Mouse (Mus musculus): ENCODE data around the gene Gstt2. TPM values are rescaled to one million over a fixed set of nuclear protein-coding genes. Genes with fewer than 3 reads are reported as not detected.

Gene Gstt2
- total and polyA plus RNA-seq, 2 experiments = 308 to 830 TPM

- H3K36me3 ChIP-seq (ENCODE audit: control insufficient read depth, insufficient read depth, low read length) = no peaks in the 10 kb centered on the region
- no peak overlapping the region for H3K9ac ChIP-seq (ENCODE audit: low read depth, low read length)
- H3K4me3 ChIP-seq (ENCODE audit: insufficient read depth, low read depth, low read length) = no peak overlapping the region
- peak overlapping the region; percentile 47 for H3K27ac ChIP-seq (replicated peaks; ENCODE audit: insufficient read depth, low read depth, low read length)
- peaks cover 13% of the 10 kb centered on the region; the same call in 1 of the 2 replicates for H3K4me1 ChIP-seq (ENCODE audit: control insufficient read depth, insufficient read depth, low read length)
- no peak for TF ChIP-seq CTCF (IDR thresholded peaks at IDR 0.05; ENCODE audit: low read depth, low read length)
- no peak for TF ChIP-seq POLR2A (IDR thresholded peaks at IDR 0.05; ENCODE audit: extremely low read depth, insufficient read depth, low read length)
- H3K27me3 ChIP-seq (ENCODE audit: control insufficient read depth, insufficient read depth, low read length) = no peaks in the 10 kb centered on the region
- no peaks in the 10 kb centered on the region for H3K79me2 ChIP-seq (ENCODE audit: control insufficient read depth, insufficient read depth, low read length)
- peak; percentile 90 for DNase-seq (ENCODE audit: extremely low read depth, low read depth, low spot score)
Measured at GRCm38 (mm10) chr10:75828500-75828931, 8.7 kb downstream of the Gstt2 start.

- no peak overlapping the region for H3K27ac ChIP-seq (replicated peaks; ENCODE audit: insufficient read depth, low read depth, low read length)
- no peak overlapping the region for H3K9ac ChIP-seq (ENCODE audit: low read depth, low read length)
- no peaks in the 10 kb centered on the region for H3K79me2 ChIP-seq (ENCODE audit: control insufficient read depth, insufficient read depth, low read length)
- H3K4me3 ChIP-seq (ENCODE audit: insufficient read depth, low read depth, low read length) = no peak overlapping the region
- 94% methylated on average over 4 of the region's 4 CpGs for WGBS
- peak; percentile 23 for DNase-seq (ENCODE audit: extremely low read depth, low read depth, low spot score)
- no peaks in the 10 kb centered on the region for H3K27me3 ChIP-seq (ENCODE audit: control insufficient read depth, insufficient read depth, low read length)
- H3K36me3 ChIP-seq (ENCODE audit: control insufficient read depth, insufficient read depth, low read length) = no peaks in the 10 kb centered on the region
- peaks cover 12% of the 10 kb centered on the region; the same call in 1 of the 2 replicates for H3K4me1 ChIP-seq (ENCODE audit: control insufficient read depth, insufficient read depth, low read length)
- TF ChIP-seq POLR2A (IDR thresholded peaks at IDR 0.05; ENCODE audit: extremely low read depth, insufficient read depth, low read length) (no peak), CTCF (IDR thresholded peaks at IDR 0.05; ENCODE audit: low read depth, low read length) (no peak)
Measured at GRCm38 (mm10) chr10:75827668-75828360, 9.4 kb downstream of the Gstt2 start.

- 86% methylated on average over 4 of the region's 4 CpGs for WGBS
- Histone ChIP-seq H3K27ac (replicated peaks; ENCODE audit: insufficient read depth, low read depth, low read length) (no peak overlapping the region), H3K27me3 (ENCODE audit: control insufficient read depth, insufficient read depth, low read length) (no peaks in the 10 kb centered on the region), H3K4me3 (ENCODE audit: insufficient read depth, low read depth, low read length) (no peak overlapping the region), H3K4me1 (ENCODE audit: control insufficient read depth, insufficient read depth, low read length) (peaks cover 7% of the 10 kb centered on the region; the same call in 1 of the 2 replicates), H3K79me2 (ENCODE audit: control insufficient read depth, insufficient read depth, low read length) (no peaks in the 10 kb centered on the region), H3K36me3 (ENCODE audit: control insufficient read depth, insufficient read depth, low read length) (no peaks in the 10 kb centered on the region), H3K9ac (ENCODE audit: low read depth, low read length) (no peak overlapping the region)
- TF ChIP-seq CTCF (IDR thresholded peaks at IDR 0.05; ENCODE audit: low read depth, low read length) (no peak), POLR2A (IDR thresholded peaks at IDR 0.05; ENCODE audit: extremely low read depth, insufficient read depth, low read length) (no peak)
- no peak for DNase-seq (ENCODE audit: extremely low read depth, low read depth, low spot score)
Measured at GRCm38 (mm10) chr10:75824530-75824929, 12.7 kb downstream of the Gstt2 start.

- TF ChIP-seq CTCF (IDR thresholded peaks at IDR 0.05; ENCODE audit: low read depth, low read length) (no peak), POLR2A (IDR thresholded peaks at IDR 0.05; ENCODE audit: extremely low read depth, insufficient read depth, low read length) (no peak)
- 89% methylated on average over 1 of the region's 1 CpGs for WGBS
- no peaks in the 10 kb centered on the region for H3K79me2 ChIP-seq (ENCODE audit: control insufficient read depth, insufficient read depth, low read length)
- no peak overlapping the region for H3K9ac ChIP-seq (ENCODE audit: low read depth, low read length)
- no peak overlapping the region for H3K4me3 ChIP-seq (ENCODE audit: insufficient read depth, low read depth, low read length)
- peaks cover 7% of the 10 kb centered on the region; the same call in 1 of the 2 replicates for H3K4me1 ChIP-seq (ENCODE audit: control insufficient read depth, insufficient read depth, low read length)
- H3K27me3 ChIP-seq (ENCODE audit: control insufficient read depth, insufficient read depth, low read length) = no peaks in the 10 kb centered on the region
- H3K36me3 ChIP-seq (ENCODE audit: control insufficient read depth, insufficient read depth, low read length) = no peaks in the 10 kb centered on the region
- DNase-seq (ENCODE audit: extremely low read depth, low read depth, low spot score) = no peak
- H3K27ac ChIP-seq (replicated peaks; ENCODE audit: insufficient read depth, low read depth, low read length) = no peak overlapping the region
Measured at GRCm38 (mm10) chr10:75823782-75824181, 13.4 kb downstream of the Gstt2 start.

GRCm38 (mm10) chr10:75822443-75822842 is 14.8 kb downstream of the Gstt2 start, which contains the start of gene Gstt4:
TSS of gene Gstt4 (minus strand) at chr10:75822543.
- Histone ChIP-seq H3K27me3 (ENCODE audit: control insufficient read depth, insufficient read depth, low read length) (no peaks in the 10 kb centered on the region), H3K79me2 (ENCODE audit: control insufficient read depth, insufficient read depth, low read length) (no peaks in the 10 kb centered on the region), H3K4me3 (ENCODE audit: insufficient read depth, low read depth, low read length) (no peak within 1 kb of the TSS), H3K4me1 (ENCODE audit: control insufficient read depth, insufficient read depth, low read length) (no peaks in the 10 kb centered on the region), H3K36me3 (ENCODE audit: control insufficient read depth, insufficient read depth, low read length) (no peaks in the 10 kb centered on the region), H3K27ac (replicated peaks; ENCODE audit: insufficient read depth, low read depth, low read length) (no peak within 1 kb of the TSS), H3K9ac (ENCODE audit: low read depth, low read length) (no peak within 1 kb of the TSS)
- DNase-seq (ENCODE audit: extremely low read depth, low read depth, low spot score) = no peak
- TF ChIP-seq POLR2A (IDR thresholded peaks at IDR 0.05; ENCODE audit: extremely low read depth, insufficient read depth, low read length) = no peak
- no peak for TF ChIP-seq CTCF (IDR thresholded peaks at IDR 0.05; ENCODE audit: low read depth, low read length)
- 100% methylated on average over 2 of the region's 2 CpGs for WGBS

- 92% methylated on average over 5 of the region's 5 CpGs for WGBS
- H3K4me3 ChIP-seq (ENCODE audit: insufficient read depth, low read depth, low read length) = no peak overlapping the region
- H3K36me3 ChIP-seq (ENCODE audit: control insufficient read depth, insufficient read depth, low read length) = no peaks in the 10 kb centered on the region
- DNase-seq (ENCODE audit: extremely low read depth, low read depth, low spot score) = no peak
- no peaks in the 10 kb centered on the region for H3K27me3 ChIP-seq (ENCODE audit: control insufficient read depth, insufficient read depth, low read length)
- no peak for TF ChIP-seq CTCF (IDR thresholded peaks at IDR 0.05; ENCODE audit: low read depth, low read length)
- TF ChIP-seq POLR2A (IDR thresholded peaks at IDR 0.05; ENCODE audit: extremely low read depth, insufficient read depth, low read length) = no peak
- no peak overlapping the region for H3K9ac ChIP-seq (ENCODE audit: low read depth, low read length)
- no peak overlapping the region for H3K27ac ChIP-seq (replicated peaks; ENCODE audit: insufficient read depth, low read depth, low read length)
- H3K79me2 ChIP-seq (ENCODE audit: control insufficient read depth, insufficient read depth, low read length) = no peaks in the 10 kb centered on the region
- H3K4me1 ChIP-seq (ENCODE audit: control insufficient read depth, insufficient read depth, low read length) = no peaks in the 10 kb centered on the region
Measured at GRCm38 (mm10) chr10:75819882-75820281, 17.3 kb downstream of the Gstt2 start.
